Mouse (Mus musculus): ENCODE data around the gene Nmrk2.

DNA sequence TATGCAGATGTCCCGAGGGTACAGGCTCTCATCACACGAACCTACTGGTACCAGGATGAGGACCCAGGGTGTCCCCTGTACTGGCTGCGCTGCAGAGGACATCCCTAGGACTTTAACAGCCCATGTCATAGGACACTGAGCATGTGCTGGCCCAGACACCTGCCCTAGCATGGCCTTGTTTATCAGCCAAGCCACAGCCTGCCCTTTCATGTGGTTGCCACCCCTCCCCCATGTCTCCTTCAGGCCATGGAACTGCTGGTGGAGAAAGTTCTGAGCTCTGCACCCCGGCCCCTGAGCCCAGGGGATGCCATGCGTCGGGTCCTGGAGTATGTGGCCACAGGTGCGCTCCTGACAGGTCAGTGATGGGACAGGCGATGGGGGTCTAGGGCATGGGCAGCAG lies 47.6 kb upstream of the Nmrk2 start:
- TF ChIP-seq CTCF (IDR thresholded peaks at IDR 0.05; ENCODE audit: low read depth) (no peak), EP300 (IDR thresholded peaks at IDR 0.05; ENCODE audit: low read depth) (no peak)
